Mouse (Mus musculus): Measurements from ENCODE around the gene Taar7a.

Taar7a gene

GRCm38 (mm10) chr10:23993381-23993780 is at the start of gene Taar7a:
Gene Taar7a, minus strand, starts transcription at chr10:23993481.
- DNase-seq = no peak

GRCm38 (mm10) chr10:24040120-24040869 is 47.0 kb upstream of the Taar7a start:
- no peak for DNase-seq

- DNase-seq = no peak
Measured at GRCm38 (mm10) chr10:24037314-24037713, 44.0 kb upstream of the Taar7a start, which contains the start of gene Taar7e. Gene Taar7e, plus strand, starts transcription at chr10:24037614.

- DNase-seq = no peak
Measured at GRCm38 (mm10) chr10:24031347-24031746, 38.1 kb upstream of the Taar7a start.

- no peak for DNase-seq
Measured at GRCm38 (mm10) chr10:24026922-24027321, 33.6 kb upstream of the Taar7a start, which contains the start of gene Taar7d. Gene Taar7d, plus strand, starts transcription at chr10:24027222.

- no peak for DNase-seq
Measured at GRCm38 (mm10) chr10:24008143-24008542, 14.9 kb upstream of the Taar7a start.

GRCm38 (mm10) chr10:24007034-24007433 is 13.8 kb upstream of the Taar7a start:
- no peak for DNase-seq

- DNase-seq = no peak
Measured at GRCm38 (mm10) chr10:24006442-24006841, 13.2 kb upstream of the Taar7a start.

- no peak for DNase-seq
Measured at GRCm38 (mm10) chr10:23999639-24000038, 6.4 kb upstream of the Taar7a start, which contains the start of gene Taar7b. Gene Taar7b, plus strand, starts transcription at chr10:23999939.

GRCm38 (mm10) chr10:23986419-23986818 is 6.9 kb downstream of the Taar7a start:
- no peak for DNase-seq

- DNase-seq = no peak
Measured at GRCm38 (mm10) chr10:23985546-23985945, 7.7 kb downstream of the Taar7a start, which contains the start of gene Taar6. Gene Taar6, minus strand, starts transcription at chr10:23985646.

- DNase-seq = peak; percentile 90 to 91
Measured at GRCm38 (mm10) chr10:23978901-23979705, 14.2 kb downstream of the Taar7a start.

- no peak for DNase-seq
Measured at GRCm38 (mm10) chr10:23977958-23978357, 15.3 kb downstream of the Taar7a start.

GRCm38 (mm10) chr10:23971256-23971655 is 22.0 kb downstream of the Taar7a start:
- DNase-seq = peak; percentile 54 to 69

GRCm38 (mm10) chr10:23970656-23971165 is 22.6 kb downstream of the Taar7a start, which contains the start of gene Taar5:
Gene Taar5, plus strand, starts transcription at chr10:23970706.
- no peak for DNase-seq

- DNase-seq = no peak
Measured at GRCm38 (mm10) chr10:23964921-23965610, 28.2 kb downstream of the Taar7a start.

- peak; percentile 87 to 88 for DNase-seq
Measured at GRCm38 (mm10) chr10:23963444-23963843, 29.8 kb downstream of the Taar7a start.

GRCm38 (mm10) chr10:23960444-23960915 is 32.8 kb downstream of the Taar7a start, which contains the start of gene Taar4:
Gene Taar4, plus strand, starts transcription at chr10:23960494.
- no peak for DNase-seq

- peak; percentile 60 to 73 for DNase-seq
Measured at GRCm38 (mm10) chr10:23959071-23959470, 34.2 kb downstream of the Taar7a start.

GRCm38 (mm10) chr10:23951714-23952113 is 41.6 kb downstream of the Taar7a start:
- DNase-seq = peak; percentile 72 to 75

GRCm38 (mm10) chr10:23949508-23950005 is 43.7 kb downstream of the Taar7a start, which contains the start of gene Taar3:
Gene Taar3, plus strand, starts transcription at chr10:23949558.
- DNase-seq = peak; percentile 55 to 63

- DNase-seq = peak; percentile 50 to 62
Measured at GRCm38 (mm10) chr10:23948026-23948425, 45.3 kb downstream of the Taar7a start.
